Mouse (Mus musculus) lung, adult 2 months (tissue): ENCODE data around the gene Krt7.

Source experiments
- CTCF ChIP-seq: fragments of 200-500 bp; IDR thresholded peaks from 2 replicates; pipeline ENCODE4 v1.5.1; 2011; ENCODE audit warnings: mild to moderate bottlenecking, low read length, control low read depth; ENCODE audit not compliant: insufficient read depth
- POLR2A ChIP-seq: fragments of 200-500 bp; IDR thresholded peaks from 2 replicates; pipeline ENCODE4 v1.6.1; 2011; ENCODE audit warnings: low read depth, mild to moderate bottlenecking, control low read depth, low read length, borderline replicate concordance; ENCODE audit errors: extremely low read depth

DNA sequence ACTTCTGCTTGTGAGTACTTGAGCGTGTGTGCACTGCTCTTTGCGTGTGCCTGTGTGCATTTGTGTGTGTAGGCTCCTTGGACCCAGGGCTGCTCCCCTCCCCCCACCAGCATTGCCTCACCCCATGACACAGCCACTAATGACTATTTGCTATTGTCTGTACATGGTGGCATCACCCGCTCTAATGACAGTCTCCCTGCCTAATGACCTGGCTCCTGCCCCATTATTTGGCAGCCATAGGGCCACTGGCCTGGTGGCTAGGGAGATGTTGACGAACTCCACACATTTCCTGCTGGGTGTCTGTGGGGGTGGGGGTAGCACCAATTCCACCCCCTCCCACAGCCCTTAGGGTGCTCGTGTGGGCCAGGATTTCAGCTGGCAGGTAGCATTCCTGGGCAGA lies 32.2 kb upstream of the Krt7 start:
- TF ChIP-seq POLR2A (no peak), CTCF (no peak)
